Mouse (Mus musculus) limb, embryonic 10.5 days (tissue): ENCODE measurements at regions not wholly inside any gene's neighbourhood (a gene's known extent, or its start where the extent isn't known, plus 50 kb on each side); places are given as distances from the start of the nearest gene placed in this dataset.

Experiments used
- DNase-seq: peaks from one replicate; pipeline ENCODE4 v3.0.0-alpha.2; 2017; ENCODE audit warnings: low spot score
- H3K27ac ChIP-seq: fragments of 300-500 bp; sonication (generic); 2 replicates; pipeline ENCODE4 v1.5.1; 2016; ENCODE audit warnings: mild to moderate bottlenecking
- H3K27me3 ChIP-seq: fragments of 300-500 bp; sonication (generic); 2 replicates; pipeline ENCODE4 v1.6.1; 2016; ENCODE audit warnings: low read depth, mild to moderate bottlenecking; ENCODE audit not compliant: poor library complexity, severe bottlenecking
- H3K36me3 ChIP-seq: fragments of 300-500 bp; sonication (generic); 2 replicates; pipeline ENCODE4 v1.6.1; 2016; ENCODE audit warnings: mild to moderate bottlenecking, moderate library complexity
- H3K4me1 ChIP-seq: fragments of 300-500 bp; sonication (generic); 2 replicates; pipeline ENCODE4 v1.6.1; 2016
- H3K4me3 ChIP-seq: fragments of 300-500 bp; sonication (generic); 2 replicates; pipeline ENCODE4 v1.5.1; 2016; ENCODE audit warnings: mild to moderate bottlenecking, moderate library complexity
- H3K9me3 ChIP-seq: fragments of 300-500 bp; sonication (generic); replicated peaks from 2 replicates; pipeline ENCODE4 v1.6.1; 2016; ENCODE audit warnings: mild to moderate bottlenecking
- WGBS: fragments of 180-500 bp; shearing (Covaris S2); methylation state at CpG from one replicate; pipeline ENCODE4 v1.1.7; 2016; 5-methylcytosine and 5-hydroxymethylcytosine counted together

DNA sequence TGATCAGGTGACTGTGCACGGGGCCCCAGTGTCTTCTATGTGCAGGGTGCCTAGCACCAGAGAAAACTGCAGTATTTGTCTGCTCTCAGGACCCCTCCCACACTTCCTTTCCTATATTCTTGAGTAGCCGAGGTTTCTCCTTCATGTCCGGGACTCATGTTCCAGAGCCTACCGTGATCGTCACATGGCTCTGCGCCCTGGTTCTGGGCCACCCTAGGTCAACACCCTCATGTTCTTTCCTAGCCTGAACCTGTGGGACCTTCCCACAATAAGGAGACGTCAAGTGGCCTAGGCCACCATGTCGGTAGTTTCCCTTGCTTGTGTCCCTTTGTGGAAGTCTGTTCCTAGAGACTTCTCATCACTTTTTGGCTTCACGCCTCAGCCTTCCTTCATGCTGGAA lies 88.4 kb upstream of the Mvb12b start:
- Histone ChIP-seq H3K9me3 (no peaks in the 10 kb centered on the region), H3K4me1 (peaks cover 27% of the 10 kb centered on the region), H3K27me3 (peaks cover 23% of the 10 kb centered on the region; the same call in 1 of the 2 replicates), H3K4me3 (no peak overlapping the region), H3K36me3 (no peaks in the 10 kb centered on the region), H3K27ac (no peak overlapping the region)
- WGBS = 90% methylated on average over 9 of the region's 9 CpGs
- no peak for DNase-seq

DNA sequence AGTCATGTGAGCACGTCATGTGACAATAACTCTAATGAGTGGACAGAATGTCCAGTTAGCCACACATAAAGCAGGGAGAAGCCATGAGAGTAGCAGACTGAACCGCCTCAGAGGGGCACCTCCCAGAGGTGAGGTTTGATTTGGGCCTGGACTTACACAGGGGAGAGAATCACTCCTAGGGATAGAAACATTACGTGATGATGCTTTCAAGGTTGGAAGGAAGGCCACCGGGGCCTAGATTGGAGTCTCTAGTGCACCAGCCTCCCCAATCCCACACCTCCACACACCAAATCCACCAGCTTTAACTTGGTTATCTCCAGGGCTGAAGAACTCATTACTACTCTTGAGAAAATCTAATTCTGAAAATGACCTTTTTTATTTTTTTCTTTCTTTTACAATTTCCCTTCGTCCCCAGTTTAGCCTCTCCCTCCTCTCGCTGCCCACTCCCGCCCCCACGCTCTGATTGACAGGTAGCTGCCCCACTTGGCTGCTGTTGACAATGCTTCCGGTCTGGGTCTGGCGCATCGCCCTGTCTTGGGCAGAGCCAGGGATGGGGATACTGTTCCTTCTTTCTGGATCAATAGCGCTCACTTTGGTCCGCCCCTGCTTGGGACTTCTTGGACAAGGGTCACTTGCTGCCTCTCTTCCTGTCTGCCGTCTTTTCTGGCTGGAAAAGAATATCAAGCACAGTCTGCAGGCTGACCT lies 87.8 kb upstream of the Mvb12b start:
- Histone ChIP-seq H3K36me3 (no peaks in the 10 kb centered on the region), H3K4me3 (no peak overlapping the region), H3K27me3 (peaks cover 22% of the 10 kb centered on the region; the same call in 1 of the 2 replicates), H3K9me3 (no peaks in the 10 kb centered on the region), H3K27ac (no peak overlapping the region), H3K4me1 (peaks cover 26% of the 10 kb centered on the region)
- WGBS = 83% methylated on average over 14 of the region's 14 CpGs
- no peak for DNase-seq

DNA sequence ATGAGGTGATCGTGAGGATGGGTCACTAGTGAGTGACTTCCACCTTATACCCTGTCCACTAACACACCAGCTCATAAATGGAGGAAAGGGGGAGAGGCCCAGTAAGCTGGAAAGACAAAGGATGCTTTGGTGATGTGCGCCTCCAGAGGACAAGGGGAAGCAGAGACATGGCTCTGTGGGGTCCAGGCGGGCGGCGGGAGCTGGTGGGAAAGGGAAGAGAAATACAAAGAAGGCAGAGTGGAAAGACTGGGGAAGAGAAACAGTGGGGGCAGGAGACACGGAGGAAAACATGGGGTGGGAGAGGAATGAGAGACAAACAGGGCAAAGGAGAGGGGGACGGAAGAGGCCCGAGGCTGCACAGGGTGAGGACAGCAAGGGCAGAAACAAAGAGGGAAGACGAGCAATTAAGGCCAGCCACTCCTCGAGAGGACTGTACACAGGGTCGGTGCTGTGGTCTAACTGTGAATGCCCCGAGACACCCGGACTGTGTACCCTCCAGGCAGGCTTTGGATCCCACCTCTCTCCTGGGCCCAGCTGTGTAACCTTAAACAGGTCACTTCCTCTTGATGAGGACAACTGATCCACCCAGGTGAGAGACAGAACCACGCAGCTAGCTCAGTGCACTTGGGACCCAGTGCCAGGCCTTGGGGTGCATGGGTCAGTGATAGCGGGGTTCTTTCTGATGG lies 87.1 kb upstream of the Mvb12b start:
- Histone ChIP-seq H3K4me1 (peaks cover 26% of the 10 kb centered on the region), H3K27me3 (peaks cover 22% of the 10 kb centered on the region; the same call in 1 of the 2 replicates), H3K36me3 (no peaks in the 10 kb centered on the region), H3K4me3 (no peak overlapping the region), H3K27ac (peak overlapping the region; percentile 53), H3K9me3 (no peaks in the 10 kb centered on the region)
- no peak for DNase-seq
- WGBS = 81% methylated on average over 15 of the region's 15 CpGs

DNA sequence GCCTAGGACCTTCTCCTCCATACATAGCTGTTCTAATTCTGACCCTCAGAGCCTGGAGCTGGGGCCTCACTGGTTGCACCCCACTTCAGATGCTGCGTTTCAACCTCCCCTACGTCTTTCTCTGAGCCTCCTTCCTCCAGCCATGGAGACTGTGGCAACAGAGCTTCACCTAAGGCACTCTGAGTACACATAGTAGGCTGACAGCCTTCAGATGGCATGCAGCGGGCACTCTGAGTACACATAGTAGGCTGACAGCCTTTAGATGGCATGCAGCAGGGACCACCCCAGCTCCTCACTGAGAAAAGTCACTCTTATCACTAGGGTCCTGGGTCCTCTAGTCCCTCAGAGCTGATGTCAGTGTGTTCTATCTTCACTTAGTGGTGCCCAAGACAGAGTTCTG lies 86.3 kb upstream of the Mvb12b start:
- no peak overlapping the region for H3K4me3 ChIP-seq

DNA sequence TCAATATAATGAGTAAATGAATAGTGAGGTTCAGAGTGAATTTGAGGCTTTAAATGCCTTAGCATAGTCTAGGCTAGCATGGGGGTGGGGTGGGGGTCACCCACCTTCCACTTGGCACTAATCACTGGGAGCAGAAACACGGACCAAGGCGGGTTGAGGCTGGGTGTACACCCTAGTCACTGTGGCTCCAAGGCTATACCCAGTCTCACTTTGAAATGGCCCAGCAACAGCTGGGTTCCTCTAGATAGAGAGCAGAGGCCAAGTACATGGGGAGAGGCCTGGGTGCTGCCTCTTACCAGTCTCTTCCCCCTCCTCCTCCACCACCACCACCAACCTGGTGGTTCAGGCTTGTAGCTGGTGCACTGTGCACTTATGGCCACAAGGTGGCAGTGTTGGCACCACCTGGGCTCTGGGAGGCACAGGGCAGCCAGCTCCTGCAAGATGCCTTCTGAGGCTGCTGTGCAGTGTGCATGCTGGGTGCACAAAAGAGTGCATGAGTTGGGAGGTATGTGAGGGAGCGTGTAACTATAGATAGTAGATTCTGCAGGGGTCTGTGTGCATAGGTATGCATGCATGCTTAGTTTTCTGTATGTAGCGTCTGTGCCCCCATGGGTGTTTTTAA lies 85.6 kb upstream of the Mvb12b start:
- WGBS = 75% methylated on average over 4 of the region's 4 CpGs
- Histone ChIP-seq H3K27me3 (peaks cover 33% of the 10 kb centered on the region), H3K4me3 (no peak overlapping the region), H3K4me1 (peaks cover 26% of the 10 kb centered on the region), H3K36me3 (no peaks in the 10 kb centered on the region), H3K27ac (peak overlapping the region; percentile 53; the same call in 1 of the 2 replicates), H3K9me3 (no peaks in the 10 kb centered on the region)
- peak; percentile 87 for DNase-seq

More for the DNA sequence above, 86.3 kb upstream of the Mvb12b start:
- 87% methylated on average over 3 of the region's 3 CpGs for whole genome bisulfite sequencing
- no peak for DNase-seq
- H3K9me3 ChIP-seq = no peaks in the 10 kb centered on the region
- H3K36me3 ChIP-seq = no peaks in the 10 kb centered on the region
- H3K27me3 ChIP-seq = peaks cover 26% of the 10 kb centered on the region
- H3K27ac ChIP-seq = peak overlapping the region; percentile 53
- H3K4me1 ChIP-seq = peaks cover 26% of the 10 kb centered on the region

DNA sequence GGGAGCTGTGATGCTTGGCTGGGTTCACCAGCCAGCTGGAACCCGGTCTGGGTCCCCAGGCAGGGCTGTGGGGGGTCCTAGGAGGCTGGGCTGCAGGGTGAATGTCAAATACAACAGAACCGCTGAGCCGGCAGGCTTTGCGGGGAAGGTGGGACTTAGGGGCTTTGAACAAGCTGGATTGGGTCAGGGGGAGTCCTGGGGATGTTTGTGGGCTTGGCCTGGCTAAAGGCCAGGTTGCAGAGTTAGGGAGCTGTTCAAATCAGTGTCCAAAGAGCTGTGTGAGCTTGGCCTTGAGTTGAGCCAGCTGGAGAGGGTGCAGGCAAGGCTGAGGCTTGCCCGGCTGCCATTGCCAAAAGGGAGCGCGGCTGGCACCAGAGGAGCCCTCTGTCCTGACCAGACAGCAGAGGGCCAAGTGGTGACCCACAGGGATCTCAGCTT lies 79.3 kb upstream of the Mvb12b start:
- H3K4me1 ChIP-seq = peaks cover 16% of the 10 kb centered on the region
- H3K9me3 ChIP-seq = no peaks in the 10 kb centered on the region
- no peak for DNase-seq
- no peak overlapping the region for H3K27ac ChIP-seq
- peak overlapping the region; percentile 35 for H3K4me3 ChIP-seq
- peaks cover 63% of the 10 kb centered on the region for H3K27me3 ChIP-seq
- 38% methylated on average over 7 of the region's 7 CpGs for WGBS
- no peaks in the 10 kb centered on the region for H3K36me3 ChIP-seq

DNA sequence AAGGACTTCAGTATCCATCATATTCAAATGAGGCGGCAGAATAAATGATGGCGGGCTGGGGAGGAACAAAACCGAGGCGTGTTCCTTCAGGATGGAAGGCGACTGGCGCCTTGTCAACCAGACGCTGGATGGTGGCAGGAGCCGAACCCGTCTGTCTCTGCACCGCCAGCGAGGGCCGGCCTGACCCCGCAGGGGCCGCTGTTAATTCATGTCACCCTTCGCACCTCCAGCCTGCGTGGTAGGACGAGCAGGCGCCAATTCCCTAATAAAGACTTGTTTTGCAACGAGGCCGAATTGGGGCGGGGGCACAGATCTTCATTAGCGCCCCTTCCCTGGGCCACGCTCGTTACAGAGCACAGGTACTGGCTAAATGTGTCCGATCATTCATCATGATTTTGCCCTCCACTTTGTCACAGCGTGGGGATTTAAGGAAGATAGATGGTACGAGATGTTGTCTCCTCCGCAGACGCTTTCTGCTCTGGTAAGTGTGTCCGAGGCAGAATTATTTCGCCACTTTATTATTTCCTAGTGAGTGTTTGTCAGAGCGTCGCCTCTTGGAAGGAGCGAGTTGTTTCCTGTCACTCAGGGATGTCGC lies 78.7 kb upstream of the Mvb12b start:
- Histone ChIP-seq H3K27ac (no peak overlapping the region), H3K27me3 (peaks cover 63% of the 10 kb centered on the region), H3K9me3 (no peaks in the 10 kb centered on the region), H3K4me3 (peak overlapping the region; percentile 35), H3K4me1 (peaks cover 16% of the 10 kb centered on the region), H3K36me3 (no peaks in the 10 kb centered on the region)
- WGBS = 17% methylated on average over 35 of the region's 35 CpGs
- DNase-seq = peak; percentile 59

DNA sequence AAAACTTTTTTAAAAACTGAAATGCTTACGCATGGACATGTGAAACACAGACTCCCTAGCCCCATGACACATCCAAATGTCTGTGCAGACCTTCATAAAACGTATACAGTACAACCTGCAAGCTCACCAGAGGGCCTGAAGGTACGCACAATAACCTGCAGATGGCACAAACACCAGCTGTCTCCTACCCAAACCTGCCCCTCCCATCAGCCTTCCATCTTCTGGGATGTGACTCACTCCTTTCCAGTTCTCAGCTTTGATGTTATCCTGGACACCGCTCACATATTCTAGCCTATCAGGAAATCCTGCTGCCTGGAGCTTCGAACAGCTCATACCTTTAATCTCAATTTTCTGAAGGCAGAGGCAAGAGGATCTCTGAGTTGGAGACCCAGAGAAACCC lies 76.3 kb upstream of the Mvb12b start:
- no peaks in the 10 kb centered on the region for H3K36me3 ChIP-seq
- DNase-seq = no peak
- H3K9me3 ChIP-seq = no peaks in the 10 kb centered on the region
- H3K4me3 ChIP-seq = no peak overlapping the region
- peaks cover 60% of the 10 kb centered on the region for H3K27me3 ChIP-seq
- WGBS = 85% methylated on average over 5 of the region's 5 CpGs
- H3K27ac ChIP-seq = no peak overlapping the region
- peaks cover 16% of the 10 kb centered on the region for H3K4me1 ChIP-seq

DNA sequence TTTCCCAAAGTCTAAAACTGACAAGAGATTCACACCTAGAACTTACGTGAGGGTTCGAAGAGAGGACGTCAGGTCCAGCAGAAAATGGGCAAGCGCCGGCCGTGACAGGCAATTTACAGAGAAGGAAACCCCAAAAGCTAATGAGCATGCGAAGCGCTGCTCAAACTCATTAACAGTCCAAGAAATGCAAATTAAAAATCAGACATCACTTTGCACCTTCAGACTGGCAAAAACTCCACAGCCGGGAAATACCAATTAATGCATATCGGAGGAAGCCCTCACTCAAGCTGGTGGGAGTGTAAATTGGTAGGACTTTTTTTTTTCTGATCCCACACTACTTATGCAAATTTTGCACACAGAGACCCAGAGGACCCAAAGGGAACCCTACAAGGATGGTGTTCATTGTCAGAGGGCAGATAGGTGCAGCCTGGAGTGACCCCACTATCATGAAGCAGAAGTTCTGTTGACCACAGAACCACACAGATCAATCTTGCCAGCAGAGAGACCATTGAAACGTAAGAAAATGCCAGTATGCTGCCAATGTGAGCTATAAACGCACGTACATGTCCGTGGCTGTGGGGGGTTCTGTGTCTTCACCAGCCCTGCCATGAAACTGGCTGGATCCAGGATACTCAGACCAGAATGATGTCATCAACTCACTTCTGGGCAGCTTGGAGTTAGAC lies 74.8 kb upstream of the Mvb12b start:
- 82% methylated on average over 14 of the region's 14 CpGs for WGBS
- no peak overlapping the region for H3K4me3 ChIP-seq
- no peak for DNase-seq
- no peak overlapping the region for H3K27ac ChIP-seq
- H3K36me3 ChIP-seq = no peaks in the 10 kb centered on the region
- H3K27me3 ChIP-seq = peaks cover 44% of the 10 kb centered on the region
- peaks cover 16% of the 10 kb centered on the region for H3K4me1 ChIP-seq
- no peaks in the 10 kb centered on the region for H3K9me3 ChIP-seq

DNA sequence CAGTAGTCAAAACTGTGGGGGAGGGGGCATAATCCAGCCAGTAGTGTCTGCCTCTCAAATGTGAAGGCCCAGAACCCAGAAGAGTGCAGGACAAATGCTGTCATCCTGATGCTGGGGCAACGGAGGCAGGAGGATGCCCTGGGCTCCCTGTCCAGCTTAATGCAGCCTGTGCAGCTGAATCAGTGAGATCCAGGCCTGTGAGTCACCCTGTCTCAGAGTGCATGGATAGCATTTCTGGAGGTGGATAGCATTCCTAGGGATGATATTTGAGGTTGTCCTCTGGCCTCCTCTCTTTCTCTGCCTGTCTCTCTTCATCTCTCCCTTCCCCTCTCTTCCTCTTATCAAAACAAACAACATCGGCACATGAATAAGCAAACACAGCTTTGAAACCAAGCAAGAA lies 73.8 kb upstream of the Mvb12b start:
- Histone ChIP-seq H3K27me3 (peaks cover 35% of the 10 kb centered on the region), H3K4me1 (peaks cover 9% of the 10 kb centered on the region), H3K4me3 (no peak overlapping the region), H3K27ac (no peak overlapping the region), H3K36me3 (no peaks in the 10 kb centered on the region), H3K9me3 (no peaks in the 10 kb centered on the region)
- DNase-seq = no peak
- 69% methylated on average over 2 of the region's 2 CpGs for WGBS

DNA sequence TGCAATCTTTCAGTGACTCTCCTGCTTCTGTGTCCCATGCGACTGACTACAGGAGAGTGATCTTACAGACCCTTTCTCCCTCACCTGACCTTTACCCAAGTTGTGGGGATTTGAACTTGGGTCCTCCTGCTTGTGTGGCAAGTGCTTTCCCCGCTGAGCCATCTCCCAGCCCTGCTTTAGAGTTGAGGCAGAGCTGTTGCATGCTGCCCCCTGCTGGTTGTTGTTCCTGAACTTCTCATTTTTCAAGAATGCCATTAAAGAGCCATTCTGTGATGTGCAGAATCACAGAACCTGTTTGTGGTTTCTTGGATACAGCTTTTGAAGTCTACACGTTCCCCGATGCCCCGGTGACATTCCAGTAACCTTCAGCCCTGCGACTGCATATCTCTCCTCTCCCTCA lies 70.0 kb upstream of the Mvb12b start:
- Histone ChIP-seq H3K4me1 (peaks cover 7% of the 10 kb centered on the region), H3K9me3 (no peaks in the 10 kb centered on the region), H3K27me3 (peaks cover 3% of the 10 kb centered on the region; the same call in 1 of the 2 replicates), H3K27ac (no peak overlapping the region), H3K4me3 (no peak overlapping the region), H3K36me3 (no peaks in the 10 kb centered on the region)
- peak; percentile 68 for DNase-seq
- WGBS = 55% methylated on average over 6 of the region's 6 CpGs

DNA sequence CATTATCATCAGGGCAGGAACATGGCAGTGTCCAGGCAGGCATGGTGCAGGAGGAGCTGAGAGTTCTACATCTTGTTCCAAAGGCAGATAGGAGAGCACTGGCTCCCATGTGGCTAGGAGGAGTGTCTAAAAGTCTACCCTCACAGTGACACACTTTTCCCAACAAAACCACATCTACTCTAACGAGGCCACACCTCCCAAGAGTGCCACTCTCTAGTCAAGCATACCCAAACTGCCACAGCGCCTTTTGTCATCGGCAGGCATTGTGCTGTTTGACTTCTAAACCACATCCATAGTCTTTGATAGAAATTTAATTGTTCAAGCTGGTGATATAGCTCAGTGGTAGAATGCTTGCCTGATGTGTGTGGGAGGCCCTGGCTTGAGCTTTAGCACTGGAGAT lies 56.6 kb upstream of the Mvb12b start:
- 88% methylated on average over 3 of the region's 3 CpGs for WGBS
- Histone ChIP-seq H3K9me3 (no peaks in the 10 kb centered on the region), H3K4me3 (no peak overlapping the region), H3K4me1 (peaks cover 15% of the 10 kb centered on the region; the same call in 1 of the 2 replicates), H3K27me3 (no peaks in the 10 kb centered on the region), H3K36me3 (no peaks in the 10 kb centered on the region), H3K27ac (no peak overlapping the region)
- no peak for DNase-seq
